ENCODE assay signal across 8 mouse cellular contexts in the genomic region with DNA sequence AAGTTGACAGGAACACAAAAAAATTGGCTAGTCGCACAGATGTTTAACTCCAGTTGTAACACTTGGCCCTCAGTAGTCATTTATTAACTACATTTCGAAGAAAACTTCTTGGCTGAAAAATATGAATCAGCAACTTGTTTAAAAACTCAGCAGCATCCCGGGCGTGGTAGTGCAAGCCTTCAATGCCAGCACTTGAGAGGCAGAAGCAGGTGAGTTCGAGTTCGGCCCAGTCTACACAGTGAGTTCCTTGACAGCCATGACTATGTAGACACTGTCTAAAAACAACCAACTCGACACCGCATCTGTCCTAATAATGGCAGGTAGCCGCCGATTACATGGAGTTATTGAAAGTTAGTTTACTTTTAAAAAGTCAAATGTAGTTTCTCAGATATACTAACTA. TPM values are rescaled to one million over a fixed set of nuclear protein-coding genes. Genes with fewer than 3 reads are reported as not detected.
A peak's percentile ranks its signal among the peaks of the same experiment; 100 is the strongest.
DNase-seq lines count a peak whose midpoint lies in the region; ATAC-seq lines count a peak whose summit lies in the region.

No protein-coding gene starts in this region.

- no peak for ATAC-seq in heart, embryonic 16.5 days (replicated peaks; ENCODE audit: extremely low read depth, insufficient read depth, low FRiP score)
- ATAC-seq in midbrain, embryonic 12.5 days (ENCODE audit: low FRiP score, low read depth) = no peak

- WGBS in heart, embryonic 16.5 days = 29% methylated on average over 10 of the region's 10 CpGs
- 50% methylated on average over 10 of the region's 10 CpGs for WGBS in limb, embryonic 10.5 days
- 51% methylated on average over 10 of the region's 10 CpGs for WGBS in midbrain, embryonic 12.5 days

- H3K9ac ChIP-seq in heart, embryonic 16.5 days (ENCODE audit: low read length) = peak overlapping the region; percentile 98
- peak overlapping the region; percentile 72 for H3K9ac ChIP-seq in midbrain, embryonic 12.5 days (replicated peaks)

- no peaks in the 10 kb centered on the region for H3K9me3 ChIP-seq in heart, embryonic 16.5 days (replicated peaks; ENCODE audit: control insufficient read depth, low read length)
- no peaks in the 10 kb centered on the region for H3K9me3 ChIP-seq in limb, embryonic 10.5 days (replicated peaks)
- no peaks in the 10 kb centered on the region for H3K9me3 ChIP-seq in midbrain, embryonic 12.5 days

- H3K27me3 ChIP-seq in heart, embryonic 16.5 days (ENCODE audit: control insufficient read depth, insufficient read depth, low read length) = no peaks in the 10 kb centered on the region
- H3K27me3 ChIP-seq in limb, embryonic 10.5 days (ENCODE audit: low read depth, poor library complexity, severe bottlenecking) = no peaks in the 10 kb centered on the region
- H3K27me3 ChIP-seq in midbrain, embryonic 12.5 days = no peaks in the 10 kb centered on the region

- H3K4me1 ChIP-seq in heart, embryonic 16.5 days (ENCODE audit: control insufficient read depth, insufficient read depth, low read length) = peaks cover 23% of the 10 kb centered on the region
- H3K4me1 ChIP-seq in limb, embryonic 10.5 days = peaks cover 23% of the 10 kb centered on the region
- H3K4me1 ChIP-seq in midbrain, embryonic 12.5 days = peaks cover 16% of the 10 kb centered on the region

- peak; percentile 21 for DNase-seq in adrenal gland, adult 2 months
- no peak for DNase-seq in adrenal gland, postnatal 4 days (ENCODE audit: low spot score in 2 of 2)
- peak; percentile 47 for DNase-seq in adipocyte (ENCODE audit: low spot score)
- no peak for DNase-seq in limb, embryonic 10.5 days (ENCODE audit: low spot score)
- DNase-seq in urinary bladder, postnatal 4 days (ENCODE audit: low spot score in 2 of 2) = no peak
- DNase-seq in ovary, postnatal 36 days (ENCODE audit: low spot score) = no peak

- peaks cover 2% of the 10 kb centered on the region; the same call in 1 of the 2 replicates for H3K36me3 ChIP-seq in heart, embryonic 16.5 days (ENCODE audit: control insufficient read depth, insufficient read depth)
- H3K36me3 ChIP-seq in limb, embryonic 10.5 days = peaks cover 20% of the 10 kb centered on the region
- peaks cover 3% of the 10 kb centered on the region; the same call in 1 of the 2 replicates for H3K36me3 ChIP-seq in midbrain, embryonic 12.5 days

- peak overlapping the region; percentile 99 for H3K4me3 ChIP-seq in heart, embryonic 16.5 days (ENCODE audit: low read length)
- peak overlapping the region; percentile 98 for H3K4me3 ChIP-seq in limb, embryonic 10.5 days
- H3K4me3 ChIP-seq in midbrain, embryonic 12.5 days = peak overlapping the region; percentile 92

- H3K4me2 ChIP-seq in heart, embryonic 16.5 days (ENCODE audit: low read depth, low read length) = peak overlapping the region; percentile 65
- H3K4me2 ChIP-seq in midbrain, embryonic 12.5 days (replicated peaks) = peak overlapping the region; percentile 91

- peak overlapping the region; percentile 98 for H3K27ac ChIP-seq in heart, embryonic 16.5 days (ENCODE audit: low read length)
- peak overlapping the region; percentile 93; the same call in 1 of the 2 replicates for H3K27ac ChIP-seq in limb, embryonic 10.5 days
- no peak overlapping the region for H3K27ac ChIP-seq in midbrain, embryonic 12.5 days (replicated peaks)

RNA-seq across cellular contexts. Expression of gene Arih2, which starts 1.0 kb away (rescaled TPM):
- 10 to 100 TPM; 52.0 to 74.6 TPM for total RNA-seq in adrenal gland, adult 2 months (2021)
- polyA plus RNA-seq in adrenal gland, adult 2 months (2012; rRNA removed) = 19.7 and 23.9 TPM in 2 replicates
- 10 to 100 TPM; 80.1 to 80.7 TPM for total RNA-seq in adrenal gland, postnatal 4 days (2021)
- polyA plus RNA-seq in heart, embryonic 16.5 days (2015; fragmentation: Nextera tagmentation; extraction: Ambion mirVana) = 45.6 and 46.9 TPM in 2 replicates
- polyA plus RNA-seq in limb, embryonic 10.5 days (2016; fragmentation: Nextera tagmentation; extraction: Ambion mirVana) = 59.0 and 59.2 TPM in 2 replicates
- polyA plus RNA-seq in midbrain, embryonic 12.5 days (2016; fragmentation: Nextera tagmentation; extraction: Ambion mirVana) = 60.3 and 64.8 TPM in 2 replicates

RNA-seq across cellular contexts. Expression of gene Slc25a20, which starts 13.7 kb away (rescaled TPM):
- 100 to 1,000 TPM; 123 to 170 TPM for total RNA-seq in adrenal gland, adult 2 months (2021)
- 38.0 and 46.7 TPM in 2 replicates for polyA plus RNA-seq in adrenal gland, adult 2 months (2012; rRNA removed)
- total RNA-seq in adrenal gland, postnatal 4 days (2021) = 100 to 1,000 TPM in 1 of 2 experiments, 10 to 100 TPM in 1; 92.7 to 115 TPM
- 88.0 and 91.4 TPM in 2 replicates for polyA plus RNA-seq in heart, embryonic 16.5 days (2015; fragmentation: Nextera tagmentation; extraction: Ambion mirVana)
- 28.8 and 35.7 TPM in 2 replicates for polyA plus RNA-seq in limb, embryonic 10.5 days (2016; fragmentation: Nextera tagmentation; extraction: Ambion mirVana)
- polyA plus RNA-seq in midbrain, embryonic 12.5 days (2016; fragmentation: Nextera tagmentation; extraction: Ambion mirVana) = 36.6 and 38.6 TPM in 2 replicates

RNA-seq across cellular contexts. Expression of gene Prkar2a, which starts 40.9 kb away (rescaled TPM):
- total RNA-seq in adrenal gland, adult 2 months (2021) = 10 to 100 TPM; 28.1 to 43.7 TPM
- polyA plus RNA-seq in adrenal gland, adult 2 months (2012; rRNA removed) = 12.1 and 14.6 TPM in 2 replicates
- 10 to 100 TPM; 43.9 to 47.9 TPM for total RNA-seq in adrenal gland, postnatal 4 days (2021)
- polyA plus RNA-seq in heart, embryonic 16.5 days (2015; fragmentation: Nextera tagmentation; extraction: Ambion mirVana) = 21.3 and 25.5 TPM in 2 replicates
- 27.0 and 27.8 TPM in 2 replicates for polyA plus RNA-seq in limb, embryonic 10.5 days (2016; fragmentation: Nextera tagmentation; extraction: Ambion mirVana)
- polyA plus RNA-seq in midbrain, embryonic 12.5 days (2016; fragmentation: Nextera tagmentation; extraction: Ambion mirVana) = 57.1 and 67.6 TPM in 2 replicates

RNA-seq across cellular contexts. Expression of gene P4htm, which starts 50.7 kb away (rescaled TPM):
- total RNA-seq in adrenal gland, adult 2 months (2021) = 1 to 10 TPM; 7.1 to 8.3 TPM
- polyA plus RNA-seq in adrenal gland, adult 2 months (2012; rRNA removed) = 14.7 and 17.2 TPM in 2 replicates
- 10 to 100 TPM; 13.4 to 16.2 TPM for total RNA-seq in adrenal gland, postnatal 4 days (2021)
- polyA plus RNA-seq in heart, embryonic 16.5 days (2015; fragmentation: Nextera tagmentation; extraction: Ambion mirVana) = 20.1 and 22.0 TPM in 2 replicates
- 3.7 and 6.5 TPM in 2 replicates for polyA plus RNA-seq in limb, embryonic 10.5 days (2016; fragmentation: Nextera tagmentation; extraction: Ambion mirVana)
- 14.7 and 16.4 TPM in 2 replicates for polyA plus RNA-seq in midbrain, embryonic 12.5 days (2016; fragmentation: Nextera tagmentation; extraction: Ambion mirVana)

Comparison
In these comparisons a context has a peak if more than half of its experiments do, and no peak if none do; other contexts are left out.
1. DNase-seq: peak in adrenal gland, adult 2 months (single experiment) and adipocyte (single experiment); none in adrenal gland, postnatal 4 days (0 of 2), limb, embryonic 10.5 days (single experiment), urinary bladder, postnatal 4 days (0 of 2) and ovary, postnatal 36 days (single experiment).
2. Peak in every context shown above with its lines, with median percentiles within 50 percentile points of each other: H3K4me3 ChIP-seq.